Mouse (Mus musculus): ENCODE data around the gene Nkx6-2. TPM values are rescaled to one million over a fixed set of nuclear protein-coding genes. Genes with fewer than 3 reads are reported as not detected.

Gene Nkx6-2
- polyA plus RNA-seq, 1 experiment from 2014 or later: 9.3 TPM

GRCm38 (mm10) chr7:139584221-139585175 is 1.9 kb upstream of the Nkx6-2 start:
- WGBS: 1% methylated on average over 53 of the region's 53 CpGs
- Histone ChIP-seq H3K9me3 (no peaks in the 10 kb centered on the region), H3K4me2 (peak overlapping the region; percentile 13; the same call in 1 of the 2 replicates), H3K4me3 (peak overlapping the region; percentile 15; the same call in 1 of the 2 replicates), H3K27ac (replicated peaks) (no peak overlapping the region), H3K36me3 (no peaks in the 10 kb centered on the region), H3K27me3 (peaks cover 88% of the 10 kb centered on the region), H3K9ac (no peak overlapping the region), H3K4me1 (replicated peaks) (peaks cover 27% of the 10 kb centered on the region)
- ATAC-seq (ENCODE audit: low FRiP score, low read depth): no peak

GRCm38 (mm10) chr7:139583094-139583737 is 619 bp upstream of the Nkx6-2 start:
- peak overlapping the region; percentile 49; the same call in 1 of the 2 replicates for H3K4me2 ChIP-seq
- peaks cover 90% of the 10 kb centered on the region for H3K27me3 ChIP-seq
- H3K9ac ChIP-seq: no peak overlapping the region
- H3K36me3 ChIP-seq: no peaks in the 10 kb centered on the region; the same call in 1 of the 2 replicates
- peak overlapping the region; percentile 32; the same call in 1 of the 2 replicates for H3K4me3 ChIP-seq
- WGBS: 11% methylated on average over 17 of the region's 17 CpGs
- H3K9me3 ChIP-seq: no peaks in the 10 kb centered on the region
- no peak overlapping the region for H3K27ac ChIP-seq (replicated peaks)
- no peak for ATAC-seq (ENCODE audit: low FRiP score, low read depth)
- H3K4me1 ChIP-seq (replicated peaks): peaks cover 27% of the 10 kb centered on the region

DNA sequence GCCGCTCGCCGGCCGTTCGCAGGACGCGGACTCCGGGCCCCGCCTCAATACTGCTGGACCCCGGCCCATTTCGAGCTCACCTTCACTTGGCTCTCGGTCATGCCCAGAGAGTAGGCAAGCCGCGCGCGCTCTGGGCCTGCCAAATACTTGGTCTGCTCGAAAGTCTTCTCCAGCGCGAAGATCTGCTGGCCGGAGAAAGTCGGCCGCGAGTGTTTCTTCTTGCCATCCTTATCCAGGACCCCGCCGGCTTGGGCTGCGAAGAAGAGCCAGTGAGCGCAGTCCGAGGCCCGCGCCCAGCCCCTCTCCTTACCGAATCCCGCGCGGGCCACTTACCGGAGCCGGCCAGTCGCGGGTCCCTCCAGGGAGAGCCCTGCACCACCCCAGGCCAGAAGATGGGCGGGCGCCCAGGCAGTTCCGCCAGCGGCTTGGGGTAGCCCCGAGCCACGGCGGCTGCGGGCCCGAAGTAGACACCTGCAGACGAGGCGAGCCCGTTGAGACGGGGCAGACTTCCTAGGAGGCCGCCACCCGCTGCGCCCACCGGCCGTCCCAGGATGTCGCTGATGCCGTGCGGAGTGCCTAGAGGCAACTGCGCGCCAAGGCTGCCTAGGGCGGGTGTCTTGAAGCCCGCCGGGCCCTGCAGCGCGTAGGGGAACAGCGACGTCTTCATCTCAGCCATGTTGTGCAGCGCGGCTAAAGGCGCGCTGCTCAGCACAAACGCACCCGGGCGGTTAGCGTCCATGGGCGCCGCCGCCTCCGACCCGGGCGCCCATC is 611 bp downstream of the Nkx6-2 start:
- under 1% methylated on average over 80 of the region's 82 CpGs for WGBS
- 0 out of 2 replicates have a peak overlapping the region, but pooled peaks have one; percentile 7 for H3K9ac ChIP-seq
- H3K27me3 ChIP-seq: peaks cover 94% of the 10 kb centered on the region
- peak; percentile 41; the same call in 1 of the 2 replicates for ATAC-seq (ENCODE audit: low FRiP score, low read depth)
- peaks cover 27% of the 10 kb centered on the region for H3K4me1 ChIP-seq (replicated peaks)
- H3K4me3 ChIP-seq: peak overlapping the region; percentile 32
- H3K27ac ChIP-seq (replicated peaks): no peak overlapping the region
- peak overlapping the region; percentile 49 for H3K4me2 ChIP-seq
- H3K9me3 ChIP-seq: no peaks in the 10 kb centered on the region
- H3K36me3 ChIP-seq: no peaks in the 10 kb centered on the region; the same call in 1 of the 2 replicates

GRCm38 (mm10) chr7:139580851-139581775 is 1.5 kb downstream of the Nkx6-2 start:
- 1% methylated on average over 78 of the region's 78 CpGs for WGBS
- peak overlapping the region; percentile 49 for H3K4me2 ChIP-seq
- H3K27me3 ChIP-seq: peaks cover 91% of the 10 kb centered on the region
- H3K27ac ChIP-seq (replicated peaks): no peak overlapping the region
- peak overlapping the region; percentile 32 for H3K4me3 ChIP-seq
- peak overlapping the region; percentile 1; the same call in 1 of the 2 replicates for H3K9ac ChIP-seq
- ATAC-seq (ENCODE audit: low FRiP score, low read depth): no peak
- no peaks in the 10 kb centered on the region; the same call in 1 of the 2 replicates for H3K36me3 ChIP-seq
- peaks cover 27% of the 10 kb centered on the region for H3K4me1 ChIP-seq (replicated peaks)
- no peaks in the 10 kb centered on the region for H3K9me3 ChIP-seq

DNA sequence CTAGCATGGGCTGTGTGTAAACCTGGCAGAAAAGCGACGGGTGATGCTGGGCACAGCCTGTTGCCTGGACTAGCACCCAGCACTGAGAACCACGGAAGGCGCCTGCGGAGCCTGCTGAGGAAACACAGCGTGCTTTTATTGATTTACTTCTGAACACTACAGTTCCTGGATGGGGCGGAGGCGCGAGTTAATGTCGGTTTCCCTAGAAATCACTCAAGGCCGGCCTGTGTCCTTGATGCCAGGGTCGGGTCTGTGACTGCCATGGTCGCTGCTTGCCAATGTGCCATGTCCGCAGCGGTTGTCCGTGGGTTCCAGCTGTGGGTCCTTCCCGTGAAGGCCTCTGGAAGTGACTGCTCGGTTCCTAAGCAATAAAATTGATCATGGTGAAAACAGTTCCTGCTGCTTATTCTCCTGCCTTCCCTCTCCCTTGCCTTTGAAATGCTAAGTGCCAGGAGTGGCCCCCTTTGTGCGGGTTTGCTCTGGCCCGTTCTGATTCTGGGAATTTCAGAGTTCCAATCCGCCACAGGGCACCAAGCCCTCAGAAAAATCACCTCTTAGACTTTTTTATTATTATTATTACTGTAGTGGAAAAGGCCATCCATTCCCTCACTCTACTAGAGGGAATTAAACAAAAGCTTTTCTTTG is 3.2 kb downstream of the Nkx6-2 start:
- 58% methylated on average over 21 of the region's 21 CpGs for WGBS
- 0 out of 2 replicates have a peak overlapping the region, but pooled peaks have one; percentile 2 for H3K4me3 ChIP-seq
- peaks cover 92% of the 10 kb centered on the region for H3K27me3 ChIP-seq
- no peaks in the 10 kb centered on the region; the same call in 1 of the 2 replicates for H3K36me3 ChIP-seq
- peaks cover 23% of the 10 kb centered on the region for H3K4me1 ChIP-seq (replicated peaks)
- no peak overlapping the region for H3K4me2 ChIP-seq
- no peaks in the 10 kb centered on the region for H3K9me3 ChIP-seq
- no peak overlapping the region for H3K27ac ChIP-seq (replicated peaks)
- H3K9ac ChIP-seq: no peak overlapping the region
- no peak for ATAC-seq (ENCODE audit: low FRiP score, low read depth)

DNA sequence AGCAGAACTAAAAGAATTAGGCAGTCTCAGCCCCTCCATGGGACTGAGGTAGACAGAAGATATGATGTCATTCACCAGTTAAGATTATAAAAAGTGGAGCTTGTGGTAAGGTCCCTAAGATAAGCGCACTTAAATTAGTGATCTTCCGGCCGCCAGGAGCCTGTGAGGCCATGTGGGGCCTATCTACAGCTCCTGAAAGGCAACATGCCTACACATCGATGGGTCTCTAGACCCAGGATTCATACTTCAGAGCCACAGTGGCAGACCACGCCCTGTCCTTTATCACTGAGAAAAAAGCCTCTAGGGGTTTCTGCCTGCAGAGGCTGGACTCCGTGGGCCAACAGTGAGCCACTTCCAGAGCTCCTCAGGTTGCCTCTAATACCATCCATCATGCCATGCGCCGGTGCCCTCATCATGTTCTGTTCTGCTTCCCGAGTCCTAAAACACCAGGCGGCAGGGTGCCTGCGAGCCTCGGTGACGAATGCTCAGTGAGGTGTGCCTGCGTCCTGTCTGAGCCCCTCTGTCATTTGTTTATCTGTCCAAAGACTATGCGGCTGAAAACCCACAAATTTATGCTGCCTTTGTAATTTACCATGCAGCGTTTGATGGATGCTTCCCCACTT is 6.4 kb downstream of the Nkx6-2 start:
- 58% methylated on average over 16 of the region's 16 CpGs for WGBS
- no peaks in the 10 kb centered on the region for H3K9me3 ChIP-seq
- H3K9ac ChIP-seq: no peak overlapping the region
- H3K36me3 ChIP-seq: no peaks in the 10 kb centered on the region; the same call in 1 of the 2 replicates
- peaks cover 5% of the 10 kb centered on the region for H3K4me1 ChIP-seq (replicated peaks)
- H3K4me2 ChIP-seq: no peak overlapping the region
- H3K27me3 ChIP-seq: peaks cover 79% of the 10 kb centered on the region
- H3K27ac ChIP-seq (replicated peaks): no peak overlapping the region
- no peak for ATAC-seq (ENCODE audit: low FRiP score, low read depth)
- no peak overlapping the region for H3K4me3 ChIP-seq

GRCm38 (mm10) chr7:139572665-139573064 is 9.9 kb downstream of the Nkx6-2 start:
- Histone ChIP-seq H3K9ac (no peak overlapping the region), H3K27me3 (peaks cover 58% of the 10 kb centered on the region), H3K27ac (replicated peaks) (no peak overlapping the region), H3K36me3 (no peaks in the 10 kb centered on the region; the same call in 1 of the 2 replicates), H3K4me3 (no peak overlapping the region), H3K4me2 (no peak overlapping the region), H3K9me3 (no peaks in the 10 kb centered on the region), H3K4me1 (replicated peaks) (no peaks in the 10 kb centered on the region)
- no peak for ATAC-seq (ENCODE audit: low FRiP score, low read depth)
- 77% methylated on average over 3 of the region's 3 CpGs for WGBS

- Histone ChIP-seq H3K36me3 (no peaks in the 10 kb centered on the region; the same call in 1 of the 2 replicates), H3K4me1 (replicated peaks) (peaks cover 9% of the 10 kb centered on the region; the same call in 1 of the 2 replicates), H3K4me2 (no peak overlapping the region), H3K4me3 (no peak overlapping the region), H3K9ac (no peak overlapping the region), H3K9me3 (no peaks in the 10 kb centered on the region), H3K27ac (replicated peaks) (no peak overlapping the region), H3K27me3 (peaks cover 46% of the 10 kb centered on the region)
- no peak for ATAC-seq (ENCODE audit: low FRiP score, low read depth)
- 94% methylated on average over 5 of the region's 5 CpGs for WGBS
These were observed 11.8 kb downstream of the Nkx6-2 start for GRCm38 (mm10) chr7:139570788-139571187.

DNA sequence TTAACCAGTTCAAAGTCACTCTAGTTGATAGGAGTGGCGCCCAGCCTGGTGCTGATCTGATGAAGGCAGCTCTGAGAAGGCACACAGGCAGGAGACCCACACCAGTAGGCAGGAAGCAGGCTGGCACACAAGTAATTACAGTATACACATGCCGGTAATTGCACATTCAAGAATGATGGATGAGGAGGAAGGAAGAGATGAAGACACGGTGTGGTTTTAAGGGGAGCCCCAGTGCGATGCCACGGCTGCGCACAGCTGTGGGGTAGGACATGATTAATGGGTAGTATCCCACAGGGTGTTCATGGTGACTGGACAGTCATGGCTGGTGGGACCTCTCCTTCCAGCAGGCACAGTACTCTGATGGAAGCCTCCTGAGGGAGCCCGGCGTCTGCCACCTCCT is 16.1 kb downstream of the Nkx6-2 start:
- peak; percentile 71 for ATAC-seq (ENCODE audit: low FRiP score, low read depth)
- 54% methylated on average over 8 of the region's 8 CpGs for WGBS
- Histone ChIP-seq H3K4me3 (no peak overlapping the region), H3K4me2 (no peak overlapping the region), H3K27ac (replicated peaks) (no peak overlapping the region), H3K36me3 (no peaks in the 10 kb centered on the region), H3K4me1 (replicated peaks) (peaks cover 9% of the 10 kb centered on the region; the same call in 1 of the 2 replicates), H3K27me3 (peaks cover 20% of the 10 kb centered on the region; the same call in 1 of the 2 replicates), H3K9me3 (no peaks in the 10 kb centered on the region), H3K9ac (no peak overlapping the region)

- no peaks in the 10 kb centered on the region for H3K9me3 ChIP-seq
- peaks cover 9% of the 10 kb centered on the region; the same call in 1 of the 2 replicates for H3K4me1 ChIP-seq (replicated peaks)
- WGBS: 68% methylated on average over 6 of the region's 6 CpGs
- H3K9ac ChIP-seq: no peak overlapping the region
- H3K4me3 ChIP-seq: no peak overlapping the region
- peaks cover 23% of the 10 kb centered on the region for H3K27me3 ChIP-seq
- no peak overlapping the region for H3K27ac ChIP-seq (replicated peaks)
- no peaks in the 10 kb centered on the region for H3K36me3 ChIP-seq
- no peak overlapping the region for H3K4me2 ChIP-seq
- no peak for ATAC-seq (ENCODE audit: low FRiP score, low read depth)
These were observed 16.6 kb downstream of the Nkx6-2 start for GRCm38 (mm10) chr7:139565998-139566397.
